Mouse (Mus musculus): ENCODE results near the gene A730049H05Rik. TPM values are rescaled to one million over a fixed set of nuclear protein-coding genes. Genes with fewer than 3 reads are reported as not detected.

The A730049H05Rik gene
- polyA plus RNA-seq, 1 experiment from 2014 or later = 0.23 TPM

DNA sequence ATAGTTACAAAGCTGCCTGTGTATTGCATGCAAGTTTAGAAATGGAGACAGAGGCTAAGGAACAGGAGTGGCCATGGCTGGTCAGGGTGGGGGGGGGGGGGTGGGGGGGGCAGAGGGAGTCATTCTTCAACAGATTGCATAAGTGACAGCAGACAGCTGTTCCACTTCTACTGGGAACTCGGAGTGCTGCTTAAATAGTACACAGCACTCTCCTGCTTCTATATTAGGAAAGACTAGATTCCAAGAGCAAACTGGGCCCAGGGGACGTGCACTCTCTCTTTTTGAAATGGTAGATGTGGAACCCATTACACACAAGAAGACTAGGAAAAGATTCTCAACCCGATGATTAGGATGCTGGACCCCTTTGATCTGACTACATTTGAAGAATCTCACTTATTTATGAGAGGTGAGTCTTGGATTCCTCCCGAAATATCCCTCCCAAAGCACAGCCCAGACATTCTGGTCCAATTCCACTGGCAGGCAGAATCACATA lies 52.9 kb downstream of the A730049H05Rik start, which contains the start of gene Gm15737:
Gene Gm15737, plus strand, starts transcription at position 269 of the 493 bp plus-strand sequence.
- Histone ChIP-seq H3K36me3 (peaks cover 10% of the 10 kb centered on the region; the same call in 1 of the 2 replicates), H3K27me3 (no peaks in the 10 kb centered on the region), H3K9ac (no peak within 1 kb of the TSS), H3K9me3 (no peaks in the 10 kb centered on the region), H3K27ac (peak within 1 kb of the TSS; percentile 22), H3K4me1 (peaks cover 13% of the 10 kb centered on the region), H3K4me3 (no peak within 1 kb of the TSS), H3K4me2 (no peak within 1 kb of the TSS)
- WGBS = 23% methylated on average over 4 of the region's 4 CpGs
- ATAC-seq (ENCODE audit: insufficient number of reproducible peaks, low FRiP score, low TSS enrichment, low read depth) = 0 out of 2 replicates have a peak, but pooled peaks have one; percentile 35

DNA sequence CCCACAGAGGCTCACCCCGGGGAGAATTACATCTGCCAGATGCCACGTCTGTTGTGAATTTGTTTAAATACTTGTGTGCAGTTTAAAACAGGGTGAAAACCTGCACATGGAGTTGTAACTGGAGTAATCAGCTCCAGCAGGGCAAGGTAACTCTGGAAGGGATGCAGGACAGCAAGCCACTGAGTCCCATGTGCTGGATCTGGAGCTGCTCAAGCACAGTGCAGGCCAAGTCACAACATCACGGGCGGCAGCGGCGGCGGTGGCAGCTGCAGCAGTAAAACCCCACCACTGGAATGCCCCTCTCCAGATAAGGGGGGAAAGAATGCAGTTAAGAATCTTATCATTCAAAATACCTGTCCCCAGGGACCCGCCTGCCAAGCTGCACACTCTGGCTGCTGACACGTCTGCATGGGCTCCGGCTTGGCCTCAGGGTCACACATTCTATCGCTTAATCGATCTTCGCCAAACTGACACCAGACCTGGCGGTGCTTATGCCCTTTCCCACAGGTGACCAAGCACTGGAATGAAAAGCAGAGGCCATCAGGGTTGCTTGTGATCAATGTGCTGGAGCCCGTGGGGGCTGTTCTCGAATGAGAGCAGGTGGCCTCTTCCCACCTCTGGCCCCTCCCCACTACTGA lies 53.4 kb downstream of the A730049H05Rik start:
- no peak overlapping the region for H3K9ac ChIP-seq
- H3K36me3 ChIP-seq = peaks cover 8% of the 10 kb centered on the region; the same call in 1 of the 2 replicates
- H3K4me3 ChIP-seq = no peak overlapping the region
- no peaks in the 10 kb centered on the region for H3K27me3 ChIP-seq
- ATAC-seq (ENCODE audit: insufficient number of reproducible peaks, low FRiP score, low TSS enrichment, low read depth) = 0 out of 2 replicates have a peak, but pooled peaks have one; percentile 44
- H3K4me1 ChIP-seq = peaks cover 13% of the 10 kb centered on the region
- H3K27ac ChIP-seq = peak overlapping the region; percentile 22
- WGBS = 22% methylated on average over 16 of the region's 16 CpGs
- H3K4me2 ChIP-seq = no peak overlapping the region
- H3K9me3 ChIP-seq = no peaks in the 10 kb centered on the region

DNA sequence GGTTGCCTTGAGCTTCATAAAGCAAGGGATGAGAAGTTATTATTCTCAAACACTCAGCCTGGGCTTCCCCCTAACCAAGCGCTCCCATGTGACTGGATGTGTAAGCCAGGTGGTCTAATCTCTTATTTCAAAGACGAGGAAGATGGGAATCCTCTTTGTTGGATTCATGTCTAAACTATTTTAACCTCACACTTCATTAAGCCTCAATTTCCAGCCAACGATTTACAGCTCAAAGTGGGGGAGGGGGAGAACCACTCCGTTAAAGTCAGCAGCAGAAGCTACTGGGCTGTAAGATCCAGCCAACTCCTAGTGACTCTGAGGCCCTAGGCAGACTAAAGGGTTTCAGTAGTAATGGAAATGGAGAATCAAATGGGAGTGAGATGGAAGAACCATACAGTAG lies 55.5 kb downstream of the A730049H05Rik start:
- no peak for ATAC-seq (ENCODE audit: insufficient number of reproducible peaks, low FRiP score, low TSS enrichment, low read depth)
- Histone ChIP-seq H3K9me3 (no peaks in the 10 kb centered on the region), H3K27me3 (no peaks in the 10 kb centered on the region), H3K4me1 (peaks cover 13% of the 10 kb centered on the region), H3K4me2 (no peak overlapping the region), H3K9ac (no peak overlapping the region), H3K4me3 (no peak overlapping the region), H3K27ac (no peak overlapping the region), H3K36me3 (0 out of 2 replicates have a peak, but pooled peaks cover 9% of the 10 kb centered on the region)
- 36% methylated on average over 4 of the region's 4 CpGs for WGBS

DNA sequence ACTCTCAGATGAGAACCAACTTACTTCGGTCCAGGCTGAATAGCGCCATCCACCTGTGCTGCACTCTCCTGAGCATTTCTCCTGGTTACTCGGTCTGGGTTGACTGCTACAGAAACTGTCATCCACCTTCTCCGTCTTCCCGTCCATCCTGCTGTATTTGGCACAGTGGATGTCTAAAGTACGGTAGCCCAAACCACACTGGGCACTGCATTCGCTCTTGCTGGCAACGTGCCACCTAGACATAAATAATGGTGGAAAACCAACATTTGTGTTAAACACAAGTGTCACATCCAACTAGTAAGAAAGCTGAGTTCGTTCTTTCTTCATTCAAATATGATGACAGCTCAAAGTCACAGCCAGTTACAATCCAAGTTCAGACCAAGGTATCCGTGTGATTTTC lies 56.5 kb downstream of the A730049H05Rik start:
- Histone ChIP-seq H3K4me3 (no peak overlapping the region), H3K4me2 (no peak overlapping the region), H3K27ac (no peak overlapping the region), H3K36me3 (peaks cover 15% of the 10 kb centered on the region; the same call in 1 of the 2 replicates), H3K4me1 (peaks cover 13% of the 10 kb centered on the region), H3K27me3 (no peaks in the 10 kb centered on the region), H3K9ac (no peak overlapping the region), H3K9me3 (no peaks in the 10 kb centered on the region)
- 81% methylated on average over 10 of the region's 10 CpGs for WGBS
- no peak for ATAC-seq (ENCODE audit: insufficient number of reproducible peaks, low FRiP score, low TSS enrichment, low read depth)

DNA sequence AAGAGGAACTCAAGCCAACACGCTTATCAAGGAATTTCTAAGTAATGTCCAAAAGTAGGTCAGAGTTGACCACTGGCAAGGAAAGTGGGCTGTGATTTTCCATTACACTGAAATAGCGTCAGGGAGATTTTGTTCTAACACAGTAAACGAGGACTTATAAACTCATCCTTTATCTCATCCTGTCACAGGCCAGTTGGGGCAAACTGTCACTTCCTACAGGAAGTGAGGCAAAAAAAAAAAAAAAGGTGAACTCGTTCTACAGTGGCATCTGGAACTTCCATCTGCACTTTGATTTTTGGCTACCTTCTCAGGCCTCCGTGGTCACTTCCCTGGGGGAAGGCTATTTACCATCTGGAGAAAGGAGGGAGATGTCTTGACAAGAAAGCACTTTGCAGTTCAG lies 58.6 kb downstream of the A730049H05Rik start:
- no peak for ATAC-seq (ENCODE audit: insufficient number of reproducible peaks, low FRiP score, low TSS enrichment, low read depth)
- H3K9me3 ChIP-seq = no peaks in the 10 kb centered on the region
- 47% methylated on average over 5 of the region's 5 CpGs for WGBS

DNA sequence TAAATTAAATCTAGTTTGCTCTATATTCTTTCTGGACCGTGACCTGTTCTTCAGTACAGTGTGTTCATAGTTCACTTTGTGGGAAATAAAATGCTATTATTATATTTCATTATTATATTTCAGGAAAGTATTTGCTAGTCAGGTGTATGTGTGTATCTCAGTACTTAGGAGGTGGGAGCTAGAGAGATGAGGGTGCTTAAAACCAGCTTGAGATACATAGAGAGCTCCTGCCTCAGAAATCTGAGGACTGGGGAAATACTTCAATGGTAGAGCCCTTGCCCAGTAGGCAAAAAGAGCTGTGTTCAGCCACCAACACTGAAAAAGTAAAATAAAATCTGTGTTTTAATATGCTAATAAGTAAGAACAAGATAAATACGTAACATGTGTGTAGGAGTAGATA lies 59.1 kb downstream of the A730049H05Rik start:
- H3K27me3 ChIP-seq = no peaks in the 10 kb centered on the region
- H3K4me3 ChIP-seq = no peak overlapping the region
- ATAC-seq (ENCODE audit: insufficient number of reproducible peaks, low FRiP score, low TSS enrichment, low read depth) = no peak
- peaks cover 22% of the 10 kb centered on the region for H3K36me3 ChIP-seq
- 86% methylated on average over 2 of the region's 2 CpGs for WGBS
- no peaks in the 10 kb centered on the region for H3K9me3 ChIP-seq
- H3K9ac ChIP-seq = no peak overlapping the region
- H3K4me2 ChIP-seq = no peak overlapping the region
- H3K4me1 ChIP-seq = no peaks in the 10 kb centered on the region
- H3K27ac ChIP-seq = no peak overlapping the region

More for the DNA sequence above, 58.6 kb downstream of the A730049H05Rik start:
- peaks cover 22% of the 10 kb centered on the region for H3K36me3 ChIP-seq
- H3K4me3 ChIP-seq = no peak overlapping the region
- no peaks in the 10 kb centered on the region for H3K27me3 ChIP-seq
- H3K27ac ChIP-seq = no peak overlapping the region
- H3K4me2 ChIP-seq = no peak overlapping the region
- peaks cover 4% of the 10 kb centered on the region for H3K4me1 ChIP-seq
- no peak overlapping the region for H3K9ac ChIP-seq

DNA sequence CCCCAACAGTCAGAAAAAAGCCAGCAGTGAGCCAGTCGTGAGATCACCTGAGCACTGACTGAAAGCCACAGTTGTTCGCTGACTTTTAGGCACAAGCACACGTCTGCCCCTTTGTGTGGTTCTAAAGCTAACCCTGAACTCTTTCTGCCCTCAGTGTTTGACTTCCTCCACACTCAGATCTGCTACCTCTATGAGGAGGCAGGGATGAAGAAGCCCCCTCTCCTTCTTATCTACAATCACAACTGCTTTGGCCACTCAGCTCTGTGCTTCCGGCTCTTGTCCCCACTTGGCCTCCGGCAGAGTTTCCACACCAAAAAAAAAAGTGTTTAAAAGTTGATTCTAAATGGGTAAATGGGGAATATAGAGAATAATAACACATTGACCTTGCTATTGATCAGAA lies 59.8 kb downstream of the A730049H05Rik start:
- H3K4me3 ChIP-seq = no peak overlapping the region
- 78% methylated on average over 5 of the region's 5 CpGs for whole genome bisulfite sequencing
- no peaks in the 10 kb centered on the region for H3K4me1 ChIP-seq
- ATAC-seq (ENCODE audit: insufficient number of reproducible peaks, low FRiP score, low TSS enrichment, low read depth) = no peak
- no peaks in the 10 kb centered on the region for H3K9me3 ChIP-seq
- peaks cover 22% of the 10 kb centered on the region for H3K36me3 ChIP-seq
- H3K27me3 ChIP-seq = no peaks in the 10 kb centered on the region
- no peak overlapping the region for H3K27ac ChIP-seq
- no peak overlapping the region for H3K9ac ChIP-seq
- H3K4me2 ChIP-seq = no peak overlapping the region

DNA sequence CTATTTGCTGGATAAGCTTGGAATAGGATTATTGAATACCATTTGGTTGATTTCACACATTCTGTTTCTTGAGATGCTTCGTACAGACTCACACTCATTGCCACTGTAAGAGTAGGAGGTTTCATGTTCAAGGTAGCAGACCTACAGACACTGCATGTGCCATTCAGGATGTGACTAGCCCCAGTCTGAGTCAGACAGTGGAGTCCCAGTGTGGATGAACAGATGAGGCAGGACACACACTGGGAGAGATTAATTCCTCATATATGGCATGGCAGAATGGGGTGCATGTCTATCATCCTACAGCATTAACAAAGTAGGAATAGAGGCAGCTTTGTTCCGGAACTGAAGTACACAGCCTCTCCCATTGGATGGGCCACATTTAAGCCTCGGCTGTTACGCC lies 61.0 kb downstream of the A730049H05Rik start:
- no peak for ATAC-seq (ENCODE audit: insufficient number of reproducible peaks, low FRiP score, low TSS enrichment, low read depth)
- Histone ChIP-seq H3K4me1 (no peaks in the 10 kb centered on the region), H3K27me3 (no peaks in the 10 kb centered on the region), H3K4me2 (no peak overlapping the region), H3K4me3 (no peak overlapping the region), H3K9me3 (no peaks in the 10 kb centered on the region), H3K9ac (no peak overlapping the region), H3K36me3 (peaks cover 22% of the 10 kb centered on the region), H3K27ac (no peak overlapping the region)
- WGBS = 93% methylated on average over 4 of the region's 4 CpGs

DNA sequence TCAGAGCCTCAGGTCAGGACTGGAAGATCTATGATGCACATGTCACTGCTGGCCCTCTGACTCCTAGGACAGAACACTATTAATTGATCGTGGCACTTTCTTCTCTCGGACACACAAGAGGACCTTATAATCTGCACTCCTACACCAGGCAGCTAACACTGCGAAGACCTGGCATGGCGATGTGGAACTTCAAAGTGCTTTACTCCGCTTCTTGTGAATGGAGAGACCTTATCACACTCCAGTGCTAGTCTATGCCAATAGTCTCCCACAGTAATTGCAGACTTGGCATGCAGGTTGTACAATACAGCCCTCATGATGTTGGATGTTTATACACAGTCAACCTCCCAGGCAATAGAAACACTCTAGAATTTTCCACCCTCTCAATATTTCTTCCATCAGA lies 62.5 kb downstream of the A730049H05Rik start:
- peaks cover 24% of the 10 kb centered on the region for H3K36me3 ChIP-seq
- H3K4me2 ChIP-seq = no peak overlapping the region
- no peak for ATAC-seq (ENCODE audit: insufficient number of reproducible peaks, low FRiP score, low TSS enrichment, low read depth)
- no peaks in the 10 kb centered on the region for H3K4me1 ChIP-seq
- H3K27me3 ChIP-seq = no peaks in the 10 kb centered on the region
- no peak overlapping the region for H3K27ac ChIP-seq
- H3K9ac ChIP-seq = no peak overlapping the region
- WGBS = 84% methylated on average over 5 of the region's 5 CpGs
- no peaks in the 10 kb centered on the region for H3K9me3 ChIP-seq
- no peak overlapping the region for H3K4me3 ChIP-seq

DNA sequence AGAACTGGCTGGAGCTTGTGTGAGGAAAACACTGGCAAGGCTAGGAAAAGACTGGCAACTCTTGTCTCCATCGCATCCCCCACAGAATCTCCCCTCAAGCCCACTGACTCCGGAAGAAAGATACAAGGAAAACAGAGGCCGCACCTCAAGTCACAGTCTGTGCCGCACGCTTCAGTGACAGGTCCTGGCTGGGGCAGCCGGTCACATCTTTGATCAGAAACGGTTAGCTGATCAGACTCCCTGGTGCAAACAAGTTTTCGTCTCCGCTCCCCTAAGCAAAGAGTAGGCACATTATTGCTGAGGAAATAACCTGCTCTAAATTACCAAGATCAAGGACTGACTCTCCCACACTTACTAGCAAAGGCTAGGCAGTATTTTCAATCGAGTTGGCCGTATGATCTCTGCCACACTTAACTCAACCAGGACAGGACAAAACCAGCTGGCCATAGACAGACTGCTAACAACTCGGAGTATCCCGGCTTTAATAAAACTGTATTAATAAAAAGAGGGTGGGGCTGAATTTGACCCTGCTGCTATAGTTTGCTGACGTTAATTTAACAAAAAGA lies 63.5 kb downstream of the A730049H05Rik start:
- H3K27ac ChIP-seq = no peak overlapping the region
- no peak for ATAC-seq (ENCODE audit: insufficient number of reproducible peaks, low FRiP score, low TSS enrichment, low read depth)
- WGBS = 66% methylated on average over 14 of the region's 14 CpGs
- no peak overlapping the region for H3K4me3 ChIP-seq
- H3K36me3 ChIP-seq = peaks cover 22% of the 10 kb centered on the region
- H3K9ac ChIP-seq = no peak overlapping the region
- H3K9me3 ChIP-seq = no peaks in the 10 kb centered on the region
- H3K4me1 ChIP-seq = no peaks in the 10 kb centered on the region
- no peaks in the 10 kb centered on the region for H3K27me3 ChIP-seq
- H3K4me2 ChIP-seq = no peak overlapping the region

DNA sequence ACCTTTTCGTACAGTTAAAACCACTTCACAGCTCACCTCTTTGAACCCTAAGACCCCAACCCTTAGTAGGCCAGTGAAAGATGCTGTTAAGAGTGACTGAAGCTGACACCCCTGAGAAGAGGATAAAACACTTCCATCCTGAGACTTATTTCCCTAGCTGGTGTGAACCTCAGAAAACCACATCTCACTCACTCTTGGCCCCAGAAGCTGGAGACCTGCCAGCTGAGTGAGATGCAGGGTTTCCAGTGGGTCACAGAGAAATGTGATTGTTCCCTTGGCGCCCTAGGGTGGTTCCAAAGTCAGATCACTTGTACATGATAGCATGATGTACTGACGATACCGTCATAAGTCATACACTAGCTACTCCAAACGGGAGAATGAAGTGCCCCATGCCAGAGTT lies 66.2 kb downstream of the A730049H05Rik start:
- 78% methylated on average over 5 of the region's 5 CpGs for WGBS
- Histone ChIP-seq H3K4me3 (no peak overlapping the region), H3K36me3 (peaks cover 26% of the 10 kb centered on the region), H3K27ac (no peak overlapping the region), H3K4me1 (no peaks in the 10 kb centered on the region), H3K4me2 (no peak overlapping the region), H3K9ac (no peak overlapping the region), H3K27me3 (no peaks in the 10 kb centered on the region), H3K9me3 (no peaks in the 10 kb centered on the region)
- ATAC-seq (ENCODE audit: insufficient number of reproducible peaks, low FRiP score, low TSS enrichment, low read depth) = no peak

DNA sequence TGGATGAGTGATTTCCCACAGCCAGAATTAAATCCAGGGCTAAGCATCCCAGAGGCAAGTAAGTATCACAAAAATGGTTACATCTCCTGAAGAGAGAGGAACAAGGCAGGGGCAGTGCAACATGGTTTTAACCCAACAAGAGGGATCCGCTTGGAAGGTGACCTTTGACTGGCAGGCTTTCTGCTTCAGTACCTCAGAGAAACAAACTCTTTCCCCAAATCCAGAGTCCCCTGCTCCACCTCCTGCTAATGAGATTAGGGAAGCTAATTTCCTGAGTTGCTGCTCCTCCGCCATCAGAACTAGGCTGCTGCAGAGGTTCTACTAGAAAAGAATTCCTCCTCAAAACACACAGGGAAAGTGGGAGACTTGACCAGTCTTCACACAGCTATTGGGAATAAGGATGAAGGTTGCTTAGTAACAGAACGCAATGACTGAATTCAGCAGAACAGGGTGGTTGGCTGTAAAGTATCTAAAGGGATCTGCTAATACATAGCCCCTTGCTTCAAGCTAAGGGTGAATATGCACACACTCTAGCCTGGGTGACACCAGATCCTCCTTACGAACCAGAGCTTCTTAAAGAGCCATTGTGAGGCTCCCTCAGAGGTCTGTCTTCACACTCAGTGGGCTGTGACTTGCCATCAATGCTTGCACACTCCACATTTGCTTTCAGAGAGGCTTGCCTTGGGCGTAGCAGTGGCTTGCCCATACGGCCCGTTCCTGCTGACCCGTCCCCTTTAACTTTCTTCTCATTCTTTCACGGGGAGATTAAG lies 67.0 kb downstream of the A730049H05Rik start:
- no peaks in the 10 kb centered on the region for H3K4me1 ChIP-seq
- H3K27me3 ChIP-seq = no peaks in the 10 kb centered on the region
- H3K9me3 ChIP-seq = no peaks in the 10 kb centered on the region
- H3K4me3 ChIP-seq = no peak overlapping the region
- H3K36me3 ChIP-seq = peaks cover 23% of the 10 kb centered on the region
- ATAC-seq (ENCODE audit: insufficient number of reproducible peaks, low FRiP score, low TSS enrichment, low read depth) = no peak
- H3K27ac ChIP-seq = no peak overlapping the region
- no peak overlapping the region for H3K4me2 ChIP-seq
- H3K9ac ChIP-seq = no peak overlapping the region
- 57% methylated on average over 9 of the region's 9 CpGs for WGBS
